Mouse (Mus musculus) kidney, postnatal 4 days (tissue): ENCODE measurements around the gene Pde4d.
A peak's percentile ranks its signal among the peaks of the same experiment; 100 is the strongest.

Source experiments
- DNase-seq, 2 experiments: peaks; one replicate each; pipeline ENCODE4 v3.0.0; 2021; ENCODE audit warnings: mixed read lengths in 2 of 2

The Pde4d gene

DNA sequence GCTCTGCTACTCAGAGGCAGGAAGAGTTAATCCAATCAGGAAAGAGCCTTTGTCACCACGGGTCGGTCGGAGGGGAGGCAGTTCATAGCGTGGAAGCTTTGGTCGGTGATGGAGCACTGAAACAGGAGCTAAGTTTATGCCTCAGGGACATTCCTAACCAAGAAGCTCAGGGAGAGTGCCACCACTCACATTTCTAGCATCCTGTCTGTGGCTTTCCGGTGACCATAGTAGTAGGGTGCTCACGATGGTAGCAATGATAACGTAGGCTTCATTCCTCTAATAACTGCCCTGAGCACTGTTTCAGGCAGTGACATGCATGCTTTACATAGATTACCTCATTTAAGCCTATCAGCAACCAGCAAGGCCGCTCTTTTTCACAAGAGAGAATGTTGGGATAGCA, 755.8 kb downstream of the Pde4d start:
- DNase-seq, result no peak

DNA sequence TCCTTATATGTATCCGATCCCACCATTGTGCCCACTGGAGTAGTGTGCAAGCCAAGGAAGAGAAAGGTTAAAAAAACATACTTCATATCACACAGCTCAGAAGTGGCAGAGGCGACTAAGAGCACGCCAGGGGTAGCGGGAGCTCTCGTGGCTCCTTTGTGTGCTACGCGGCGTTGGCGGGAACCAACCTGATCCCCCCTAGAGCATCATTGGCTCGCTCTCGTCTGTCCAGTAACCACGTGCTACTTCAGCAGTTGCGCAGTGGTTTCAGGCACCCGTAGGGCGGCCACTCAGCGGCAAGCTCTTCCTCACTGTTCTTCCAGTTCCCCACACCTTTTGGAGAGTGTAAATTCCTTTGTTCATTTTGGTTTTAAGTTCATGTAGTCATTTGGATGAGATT, 758.9 kb downstream of the Pde4d start:
- no peak for DNase-seq

DNA sequence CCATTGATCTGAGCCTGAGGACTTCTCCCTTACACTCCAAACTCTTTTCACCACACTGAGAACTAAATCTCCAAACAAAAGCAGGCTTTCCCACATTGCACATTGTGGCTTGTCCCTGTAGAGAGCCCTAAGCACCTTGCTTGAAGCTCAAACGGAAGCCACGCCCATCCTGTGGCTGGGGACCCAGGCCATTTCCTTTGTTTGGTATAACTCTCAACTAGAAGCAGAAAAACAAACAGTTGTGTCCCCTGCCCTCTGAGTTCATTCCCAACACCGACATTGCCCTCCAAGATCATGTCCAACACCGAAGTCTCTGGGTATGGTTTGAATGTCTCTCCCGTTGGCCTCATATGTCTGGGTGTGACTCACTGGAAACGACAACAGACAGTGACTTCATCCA, 759.7 kb downstream of the Pde4d start:
- peak in 1 of 2 experiments; percentile 40 for DNase-seq

DNA sequence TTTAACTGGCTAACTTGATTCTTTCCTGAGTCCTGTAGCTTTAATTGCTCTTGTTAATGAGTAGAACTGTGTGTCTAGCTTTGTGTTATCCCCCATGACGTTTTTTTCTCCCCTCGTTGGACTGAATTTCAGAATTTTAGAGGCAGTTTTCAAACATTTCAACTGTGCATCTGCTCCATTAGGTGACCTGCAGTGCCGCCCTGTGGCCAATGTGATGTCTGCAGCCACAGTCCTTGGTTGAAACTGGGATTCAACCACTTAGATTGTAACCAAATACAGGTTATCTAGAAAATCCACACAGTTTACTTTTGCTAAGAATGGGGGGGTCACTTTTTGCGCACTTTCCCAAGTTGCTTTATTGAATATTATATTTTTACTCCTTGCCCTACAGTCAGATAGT, 760.7 kb downstream of the Pde4d start:
- DNase-seq, result peak; percentile 90 to 92

DNA sequence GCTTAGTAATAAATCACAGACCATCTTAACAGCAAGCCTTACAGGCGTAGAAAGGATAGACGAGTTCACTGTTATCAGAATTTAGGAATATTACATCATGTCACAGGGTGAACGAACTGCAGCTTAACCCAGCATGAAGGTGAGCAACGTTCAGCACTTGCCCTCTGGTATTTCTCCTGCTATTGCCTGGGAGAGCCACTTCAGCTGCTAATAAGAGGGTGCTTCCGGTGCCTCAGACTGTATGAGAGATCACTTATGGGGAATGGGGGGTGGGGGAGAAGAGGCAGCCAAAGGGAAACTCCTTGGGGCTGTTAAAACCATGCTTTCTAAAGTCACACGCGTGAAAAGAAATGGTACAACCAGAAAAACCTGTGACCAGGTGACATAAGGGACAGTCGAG, 761.7 kb downstream of the Pde4d start:
- no peak for DNase-seq

DNA sequence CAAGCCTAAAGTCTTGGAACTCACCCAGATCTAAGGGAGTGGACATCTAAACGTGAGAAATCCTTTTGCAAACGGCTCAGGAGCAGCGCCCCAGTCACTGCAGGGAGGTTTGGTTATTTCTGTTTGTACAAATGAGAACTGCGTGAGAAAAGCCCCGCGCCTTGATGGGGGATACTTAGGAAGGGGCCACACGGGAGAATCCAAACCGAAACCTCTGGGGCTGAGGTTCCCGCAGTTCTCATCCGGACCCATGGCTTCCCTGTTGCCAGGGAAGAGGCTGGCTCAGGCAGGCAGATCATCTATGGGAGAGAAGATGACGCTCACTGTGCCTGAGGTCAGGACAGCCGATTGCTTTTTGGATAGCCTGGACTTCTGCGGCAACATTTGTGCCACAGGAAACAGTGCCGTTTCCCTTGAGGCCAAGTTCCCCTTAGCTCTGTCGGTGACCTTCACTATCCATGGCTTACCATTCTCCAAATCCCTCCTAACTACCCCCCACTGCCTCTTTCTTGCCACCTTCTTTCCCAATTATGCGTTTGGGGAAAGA, 762.3 kb downstream of the Pde4d start:
- no peak for DNase-seq

DNA sequence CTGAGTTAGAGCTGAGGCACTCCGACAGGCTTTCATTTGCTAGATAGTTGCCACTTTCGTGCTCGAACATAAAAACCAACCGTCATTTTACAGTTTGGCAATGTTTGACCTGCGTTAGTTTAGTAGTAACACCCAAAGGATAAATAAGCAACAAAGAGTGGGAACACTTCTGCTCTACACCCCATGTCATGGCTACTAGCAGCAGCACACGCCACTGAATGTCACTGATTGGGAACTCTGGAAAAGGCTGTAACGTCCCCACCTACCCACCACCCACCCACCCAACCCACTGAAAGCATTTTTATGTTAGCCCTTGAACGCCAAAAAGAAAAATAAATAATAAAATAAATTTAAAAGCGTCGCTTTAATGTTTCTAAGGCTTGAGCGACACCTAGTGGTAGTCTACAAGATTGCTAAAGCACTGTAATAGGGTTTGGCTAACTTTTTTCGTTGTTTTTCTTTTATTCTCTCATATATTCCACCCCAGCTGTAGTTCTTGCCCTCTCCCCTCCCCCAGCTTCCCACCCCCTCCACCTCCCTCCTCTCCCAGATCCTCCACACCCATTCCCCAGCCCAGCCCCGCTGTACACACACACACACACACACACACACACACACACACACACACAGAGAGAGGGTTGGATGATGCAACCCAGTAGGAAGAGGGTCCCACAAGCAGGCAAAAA, 763.2 kb downstream of the Pde4d start:
- no peak for DNase-seq

DNA sequence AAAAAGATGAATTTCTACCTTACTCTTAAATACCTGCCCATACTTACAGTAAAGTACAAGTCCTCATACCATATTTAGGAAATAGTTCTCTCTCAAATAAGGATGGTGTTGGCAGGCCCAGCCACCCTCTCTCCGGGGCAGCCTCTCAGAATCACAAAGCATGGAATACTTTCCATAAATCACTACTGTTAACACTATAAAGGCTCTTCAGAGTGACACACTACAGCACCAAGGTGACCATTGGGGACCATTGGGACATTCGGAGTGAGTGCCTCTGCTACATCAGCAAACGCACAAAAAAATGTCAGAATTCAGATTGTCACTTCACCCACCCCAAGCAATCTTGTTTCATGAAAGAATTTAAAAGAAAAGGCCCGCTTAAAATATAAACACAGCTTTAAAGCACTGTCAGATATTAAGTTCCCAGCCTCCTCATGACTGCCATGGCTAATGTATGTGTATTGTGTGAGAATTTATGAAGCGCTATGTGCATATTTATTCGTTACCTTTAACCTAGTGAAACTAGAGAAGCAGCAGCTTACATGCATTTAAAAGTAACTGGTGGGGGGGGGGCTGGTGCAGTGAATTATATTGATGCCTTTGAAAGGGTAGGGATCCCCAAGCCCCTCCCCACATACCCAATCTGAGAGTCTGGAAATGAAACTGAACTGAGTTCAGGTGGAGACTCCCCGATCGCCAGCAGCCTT, 769.4 kb downstream of the Pde4d start:
- DNase-seq, result no peak

DNA sequence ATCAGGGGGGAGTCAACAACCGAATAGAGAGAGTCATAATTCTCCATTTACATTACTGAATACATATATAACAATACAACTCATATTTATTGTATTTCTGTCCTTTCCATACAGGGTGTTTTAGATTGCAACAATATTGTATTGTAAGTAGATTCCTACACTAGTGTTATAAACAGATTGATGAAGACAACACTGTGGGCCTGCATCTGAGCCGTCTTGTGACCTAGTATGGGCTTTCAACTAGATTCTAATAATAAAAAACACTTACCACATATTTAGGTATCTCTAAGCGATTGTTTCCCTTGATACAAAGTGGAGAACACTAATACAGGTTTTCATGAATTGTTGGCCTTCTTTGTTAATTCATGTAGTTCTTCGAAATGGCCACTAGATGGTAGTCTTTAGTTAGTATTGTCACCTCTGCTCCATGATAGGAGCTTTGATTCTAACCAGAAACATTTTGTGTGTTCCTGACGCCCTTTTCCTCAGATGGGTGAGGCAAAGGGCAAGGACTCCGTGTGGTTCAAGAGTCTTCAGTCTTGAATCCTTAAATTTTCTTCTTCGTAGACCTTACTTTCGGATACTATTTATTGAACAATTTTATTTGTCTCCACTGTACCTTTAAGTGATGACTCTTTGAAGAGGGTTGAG, 779.3 kb downstream of the Pde4d start:
- DNase-seq, result peak in 1 of 2 experiments; percentile 39

DNA sequence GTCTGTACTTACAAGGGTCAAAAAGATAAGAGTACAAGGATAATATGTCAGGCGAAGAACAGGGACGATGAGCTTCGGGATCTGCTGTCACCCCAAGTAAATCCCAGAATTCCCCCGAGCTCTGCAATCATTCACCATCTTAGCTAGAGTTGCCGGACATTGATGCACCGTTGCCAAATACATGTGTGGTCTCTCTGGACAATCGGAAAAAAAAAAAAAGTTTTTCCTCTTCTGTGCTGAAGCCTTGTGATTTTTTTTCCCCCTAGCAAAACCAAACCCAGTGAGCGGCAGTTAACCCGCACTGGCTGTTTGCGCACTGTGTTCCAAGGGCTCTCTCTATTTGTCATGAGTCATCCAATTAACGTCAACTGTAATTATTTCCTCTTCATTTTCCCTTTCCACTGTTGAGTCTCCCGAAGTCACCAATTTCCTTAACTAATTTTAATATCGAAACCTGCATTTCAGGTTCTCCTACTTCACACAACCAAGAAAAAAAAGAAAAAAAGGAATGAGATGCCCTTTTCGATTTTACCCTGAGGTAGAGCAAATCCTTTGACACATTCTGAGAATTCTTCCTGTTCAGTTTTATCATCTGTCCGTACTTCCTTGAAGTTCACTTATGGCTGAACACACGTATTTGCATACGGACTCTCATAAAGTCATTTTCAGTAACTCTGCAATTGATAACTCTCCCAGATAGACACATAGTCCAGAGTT, 780.0 kb downstream of the Pde4d start:
- peak in 1 of 2 experiments; percentile 38 for DNase-seq

DNA sequence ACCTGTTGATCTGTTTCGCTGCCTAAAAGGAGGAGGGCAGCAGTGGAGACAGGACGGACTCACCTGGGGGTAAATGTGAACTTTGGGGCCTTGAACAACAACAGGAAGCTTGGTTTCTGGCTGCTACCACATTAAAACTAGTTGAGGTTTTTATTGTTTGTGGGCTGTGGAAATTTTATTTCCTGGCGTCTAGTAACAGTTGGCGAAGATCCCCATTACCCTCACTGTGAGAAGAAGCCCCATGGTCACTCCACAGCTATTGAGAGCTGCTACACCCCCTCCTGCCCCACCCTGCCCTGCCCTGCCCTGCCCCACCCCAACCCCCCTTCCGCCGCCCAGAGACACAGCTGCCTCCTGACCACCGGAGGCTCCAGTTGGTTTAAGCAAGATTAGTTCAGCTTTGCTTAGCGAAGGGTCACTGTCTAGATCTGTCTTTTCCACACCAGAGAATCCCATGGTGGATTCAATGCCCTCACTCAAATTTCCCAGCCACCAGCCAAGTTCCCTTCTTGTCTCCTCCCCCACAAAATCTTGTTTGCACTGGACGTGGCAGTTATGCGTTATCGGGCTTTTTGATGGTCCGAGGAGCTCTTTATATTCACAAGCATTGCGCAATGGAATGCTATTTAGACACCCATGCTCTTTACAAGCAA, 780.7 kb downstream of the Pde4d start:
- no peak for DNase-seq

DNA sequence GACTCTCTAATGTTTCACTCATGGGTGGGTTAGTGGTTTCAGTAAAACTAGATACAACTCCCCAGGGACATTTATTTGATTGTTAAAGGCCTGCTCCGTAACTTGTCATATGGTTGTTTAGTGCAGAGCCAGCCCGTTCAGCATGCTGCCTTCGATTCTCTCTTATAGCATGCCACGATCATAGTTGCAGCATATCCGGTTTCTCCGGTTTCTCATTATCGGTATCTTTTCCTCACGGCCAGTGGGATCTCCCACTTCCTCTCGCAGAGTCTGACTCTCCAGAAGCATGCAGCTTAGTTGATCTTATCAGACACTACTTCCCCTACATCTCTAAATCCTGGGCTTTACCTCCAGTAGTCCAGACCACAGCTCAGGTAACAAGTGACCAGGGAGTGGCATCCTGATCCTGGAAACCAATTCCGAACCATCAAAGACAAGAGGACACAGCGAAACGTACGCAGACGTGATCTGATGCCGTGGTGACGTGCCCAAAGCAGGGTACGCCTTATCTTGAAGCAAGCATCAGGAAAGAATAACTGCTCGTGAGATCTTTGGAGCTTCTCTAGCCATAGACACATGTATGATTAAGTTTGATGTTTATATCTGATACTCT, 782.2 kb downstream of the Pde4d start:
- no peak for DNase-seq

DNA sequence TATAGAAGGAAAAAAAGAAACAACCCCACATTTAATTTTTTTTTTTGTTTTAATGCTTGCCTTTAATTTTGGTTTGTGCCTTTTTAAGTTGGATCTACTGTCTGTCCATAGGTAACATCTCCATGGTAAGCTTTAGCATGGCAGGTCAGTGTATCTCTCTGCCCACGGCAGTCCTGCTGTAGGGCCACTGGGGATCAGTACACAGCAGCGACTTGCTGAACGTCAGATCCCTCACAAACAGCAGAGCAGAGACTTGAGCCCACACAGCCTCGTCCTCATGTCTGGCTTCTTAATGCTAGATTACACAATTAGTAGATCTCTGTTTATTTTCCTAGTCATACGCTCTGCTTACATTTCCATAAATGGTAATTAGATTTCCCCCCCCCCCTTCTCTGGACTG, 782.8 kb downstream of the Pde4d start:
- no peak for DNase-seq

DNA sequence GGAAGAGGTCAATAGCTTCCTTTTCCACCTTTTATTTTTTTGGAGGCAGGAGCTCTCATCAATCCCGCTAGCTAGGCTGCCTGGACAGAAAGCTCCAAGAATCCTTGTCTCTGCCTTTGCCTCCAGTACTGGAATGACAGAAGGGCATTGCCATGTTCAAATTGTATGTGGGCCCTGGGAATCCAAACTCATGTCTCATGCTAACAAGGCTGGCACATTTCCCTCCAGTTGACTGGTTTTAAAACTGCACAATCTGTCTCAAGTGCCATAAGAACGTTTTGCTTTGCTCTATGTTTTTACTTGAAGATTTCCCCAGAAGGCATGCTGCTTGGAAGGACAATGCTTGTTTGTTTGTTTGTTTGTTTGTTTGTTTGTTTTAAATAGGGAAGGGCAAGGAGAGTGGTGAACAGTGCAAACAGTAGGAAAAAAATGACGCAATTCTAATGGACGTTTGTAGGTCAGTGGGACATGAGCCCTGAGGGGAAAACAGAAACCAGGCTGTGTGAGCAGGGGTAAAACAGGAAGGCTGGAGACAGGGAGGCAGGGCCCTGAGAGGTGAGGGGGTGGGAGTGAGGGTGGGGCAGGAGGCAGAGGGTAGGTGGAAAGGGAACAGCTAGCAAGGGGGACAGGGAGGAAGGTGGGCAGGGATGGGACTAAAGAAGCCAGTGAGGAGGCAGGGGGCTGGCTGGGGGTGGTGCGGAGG, 784.3 kb downstream of the Pde4d start:
- DNase-seq, result no peak

DNA sequence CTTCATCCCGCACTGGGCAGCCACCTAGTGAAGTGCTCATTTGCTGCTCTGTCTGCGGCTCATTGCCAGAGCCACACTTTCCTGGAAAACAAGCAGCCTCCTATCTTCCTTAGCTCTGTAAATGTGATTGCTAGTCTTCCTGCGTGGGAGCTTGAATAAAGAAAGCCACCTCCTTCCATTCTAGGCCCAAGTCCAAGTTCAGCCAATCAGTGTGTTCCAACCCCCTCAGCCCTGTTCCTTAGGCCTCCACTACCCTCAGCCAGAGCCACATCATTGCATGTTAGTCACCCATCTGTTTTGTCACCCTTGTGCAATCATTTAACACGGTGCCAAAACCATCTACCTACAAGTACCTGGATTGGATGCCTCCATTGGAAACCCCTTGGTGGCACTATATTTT, 786.3 kb downstream of the Pde4d start:
- no peak for DNase-seq

DNA sequence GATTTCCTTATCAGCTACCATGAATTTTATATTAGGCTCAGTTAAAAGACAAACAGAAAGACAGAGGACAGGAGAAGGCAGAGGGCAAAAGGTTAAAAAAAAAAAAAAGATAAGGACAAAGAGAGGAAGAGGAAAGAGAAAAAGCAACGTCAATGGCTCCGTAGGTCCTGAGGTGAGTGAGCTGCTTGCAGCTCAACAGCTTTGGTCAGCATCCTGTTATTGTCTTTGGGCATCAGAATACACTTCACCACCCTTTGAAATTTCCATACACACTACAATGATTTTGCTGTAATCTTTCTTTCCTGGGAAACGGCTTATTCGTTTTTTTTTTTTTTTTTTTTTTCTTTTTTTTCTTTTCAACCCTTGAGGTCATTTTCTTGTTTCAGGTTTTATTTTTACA, 788.9 kb downstream of the Pde4d start:
- DNase-seq, result no peak

DNA sequence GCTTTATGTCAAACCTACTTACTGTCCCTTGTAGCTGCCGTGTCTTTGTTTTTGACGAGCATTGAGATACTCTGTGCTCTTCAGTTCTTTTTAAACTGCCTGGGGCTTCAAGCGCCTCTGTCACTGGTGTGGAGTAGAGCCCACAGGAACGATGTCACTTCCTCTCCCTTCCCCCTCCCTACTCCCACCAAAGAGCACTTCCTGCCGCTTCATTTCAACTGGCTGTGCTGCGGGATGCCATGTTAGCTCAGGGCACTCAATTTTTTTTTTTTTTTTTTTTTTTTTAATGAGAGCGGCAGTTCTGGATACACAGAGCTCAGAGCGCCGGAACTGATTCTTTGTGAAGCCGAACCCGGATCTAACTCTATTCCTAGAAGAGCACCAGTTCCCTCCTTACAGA, 789.5 kb downstream of the Pde4d start:
- peak; percentile 24 to 54 for DNase-seq

DNA sequence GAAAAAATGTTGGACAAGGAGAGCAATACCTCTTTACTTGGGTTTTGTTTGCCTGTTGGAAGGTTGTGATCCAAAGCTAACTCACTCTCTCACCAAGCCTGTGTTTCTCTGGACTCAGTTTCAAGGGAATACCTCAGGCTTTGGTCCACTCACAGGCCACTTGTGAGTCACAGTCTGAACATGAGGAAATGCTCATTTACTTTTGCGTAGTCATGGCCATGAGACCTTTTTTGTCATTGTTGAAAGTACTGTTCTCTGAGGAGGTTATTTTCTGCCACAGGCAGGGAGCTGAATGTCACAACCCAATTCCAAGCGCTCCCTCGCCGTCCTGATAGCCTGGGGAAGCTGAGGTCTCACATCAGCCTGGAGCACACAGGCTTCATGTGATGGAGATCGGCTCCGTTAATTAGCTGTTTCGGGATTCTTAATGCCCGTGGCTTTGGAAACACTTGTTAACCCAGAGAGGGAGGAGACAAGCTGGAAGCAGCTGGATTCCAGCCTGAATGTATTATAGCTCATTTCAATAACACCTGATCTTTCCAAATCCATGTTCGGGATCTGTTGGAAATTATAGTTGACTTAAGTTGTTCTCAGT, 792.8 kb downstream of the Pde4d start:
- DNase-seq, result no peak

DNA sequence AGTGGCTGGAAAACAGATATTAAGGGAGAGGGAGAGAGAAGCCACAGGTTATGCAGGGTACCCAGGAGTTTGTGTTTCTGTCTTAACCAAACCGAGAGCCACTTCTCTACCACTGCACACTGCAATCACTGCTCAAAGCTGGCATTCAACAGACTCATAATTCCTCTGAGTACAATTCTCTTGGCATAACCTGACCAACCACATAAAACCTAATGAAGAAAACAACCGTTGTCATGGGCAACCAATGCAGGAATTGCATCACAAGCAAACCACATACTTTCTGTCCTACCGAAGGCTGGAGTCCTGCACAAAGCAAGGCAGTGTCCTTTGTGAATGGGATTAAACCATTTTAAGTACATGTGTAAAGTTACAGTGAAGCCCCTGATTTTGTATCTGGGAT, 793.4 kb downstream of the Pde4d start:
- no peak for DNase-seq

DNA sequence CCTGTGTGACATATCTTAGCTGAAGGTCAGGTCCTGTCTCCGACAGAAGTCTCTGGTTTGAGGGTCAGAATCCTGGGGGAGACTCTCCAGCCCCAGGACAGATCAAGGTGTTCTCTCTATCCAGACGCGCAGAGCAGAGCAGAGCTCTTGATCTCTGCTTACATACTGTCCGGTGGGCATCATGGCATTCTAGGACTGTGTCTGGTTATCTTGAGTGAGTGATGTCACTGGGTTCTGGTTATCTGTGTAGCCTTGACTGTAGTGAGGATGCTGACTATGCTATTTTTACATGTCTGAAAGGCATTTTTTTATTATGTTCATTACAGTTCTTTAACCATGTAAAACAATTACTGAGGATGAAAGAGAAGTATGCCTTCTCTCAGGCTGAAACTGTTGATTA, 797.3 kb downstream of the Pde4d start:
- no peak for DNase-seq

DNA sequence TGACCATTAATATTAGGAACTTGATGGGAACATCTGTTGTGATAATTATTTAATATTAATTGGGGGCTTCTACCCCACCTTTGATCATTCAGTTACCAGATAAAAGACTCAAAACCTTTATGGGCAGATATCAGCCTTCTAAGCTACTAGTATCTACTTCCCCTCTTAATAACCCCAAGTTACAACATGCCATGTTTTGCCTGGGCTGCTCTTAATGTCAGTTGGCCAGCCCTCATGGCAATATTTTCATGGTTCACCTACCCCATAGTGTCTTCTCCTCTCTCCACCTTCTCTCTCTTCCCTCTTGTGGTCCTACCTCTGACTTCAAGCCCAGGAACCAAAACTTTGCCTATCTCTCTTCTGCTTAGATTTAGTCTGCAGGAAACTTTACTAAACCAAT, 799.6 kb downstream of the Pde4d start:
- DNase-seq, result no peak
